Mouse (Mus musculus) testis, adult 10 weeks (tissue): ENCODE measurements around the gene Ppm1n. TPM values are rescaled to one million over a fixed set of nuclear protein-coding genes. Genes with fewer than 3 reads are reported as not detected.

ENCODE experiments used
- polyA plus RNA-seq: library from polyadenylated mRNA; stranded (reverse); fragments of 350-450 nt; fragmentation: Illumina TruSeq; extraction: RNeasy Lipid Tissue Mini Kit (QIAGEN cat#74804); gene quantifications from one replicate; pipeline ENCODE4 v1.2.3, GENCODE M21; 2014; ENCODE audit warnings: low read depth, low replicate concordance

Ppm1n gene
- not detected for polyA plus RNA-seq

DNA sequence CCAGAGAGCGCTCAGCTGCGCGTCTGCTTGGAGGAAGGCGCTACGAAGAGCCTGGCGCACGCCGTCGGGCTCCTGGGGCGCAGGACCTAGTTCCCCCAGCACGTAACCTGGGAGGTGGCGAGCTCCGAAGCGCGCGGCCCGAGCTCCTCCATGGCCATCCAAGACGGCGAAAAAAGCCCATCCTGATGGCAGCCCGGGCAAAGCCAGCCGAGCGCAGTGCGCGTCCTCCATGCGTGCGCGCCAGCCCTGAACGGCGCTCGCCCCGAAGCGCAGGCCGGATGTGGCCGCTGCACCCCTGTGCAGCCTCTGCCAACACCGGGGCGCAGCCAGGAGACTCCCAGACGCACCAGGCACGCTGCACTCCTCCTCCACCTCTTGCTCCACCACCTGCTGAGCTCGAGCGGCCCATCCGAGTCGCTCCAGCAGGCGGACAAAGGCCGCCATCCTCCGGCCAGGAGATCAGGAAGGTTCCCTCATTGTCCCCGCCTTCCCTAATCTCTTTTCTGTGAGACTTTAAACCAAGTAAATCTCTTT lies at the start of gene Ppm1n:
Ppm1n (minus strand) TSS at position 484 of the 534 bp plus-strand sequence.

DNA sequence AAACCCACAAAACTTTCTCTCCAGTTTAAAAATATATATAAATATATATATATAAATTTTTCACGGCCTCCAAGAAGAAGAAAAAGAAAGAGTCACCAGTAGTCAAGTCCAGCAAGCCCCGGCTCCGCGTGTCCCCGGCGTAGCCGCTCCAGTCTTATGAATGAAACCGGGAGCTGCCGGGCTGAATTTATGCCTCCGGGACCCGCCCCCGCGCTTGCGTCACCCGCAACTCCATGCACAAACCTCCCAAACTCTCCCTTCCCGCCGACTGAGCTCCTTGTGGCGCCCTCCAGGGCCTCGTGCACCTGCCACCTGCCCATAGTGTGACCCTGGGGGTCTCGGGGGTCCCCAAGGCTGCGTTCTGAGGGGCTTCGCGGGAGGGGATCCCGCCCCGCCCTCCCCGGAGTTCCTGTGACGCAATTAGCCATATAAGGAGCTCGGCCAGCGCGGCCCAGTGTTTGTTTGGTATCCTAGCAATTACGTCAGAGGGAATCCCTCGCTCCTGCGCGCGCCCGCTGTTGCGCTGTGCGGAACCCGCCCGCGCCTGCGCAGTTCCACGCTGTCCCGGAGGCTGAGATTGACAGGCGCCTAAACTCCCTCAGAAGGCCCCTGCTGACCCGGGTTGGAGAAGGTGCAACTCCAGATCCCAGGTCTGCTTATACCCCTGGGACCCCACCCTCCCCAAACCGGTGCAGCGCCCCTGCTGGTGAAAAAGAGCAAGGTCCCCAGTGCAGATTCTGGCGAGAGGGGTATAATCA lies 30.2 kb upstream of the Ppm1n start, which contains the start of gene Fosb:
Fosb (minus strand) TSS at position 168 of the 758 bp plus-strand sequence.

DNA sequence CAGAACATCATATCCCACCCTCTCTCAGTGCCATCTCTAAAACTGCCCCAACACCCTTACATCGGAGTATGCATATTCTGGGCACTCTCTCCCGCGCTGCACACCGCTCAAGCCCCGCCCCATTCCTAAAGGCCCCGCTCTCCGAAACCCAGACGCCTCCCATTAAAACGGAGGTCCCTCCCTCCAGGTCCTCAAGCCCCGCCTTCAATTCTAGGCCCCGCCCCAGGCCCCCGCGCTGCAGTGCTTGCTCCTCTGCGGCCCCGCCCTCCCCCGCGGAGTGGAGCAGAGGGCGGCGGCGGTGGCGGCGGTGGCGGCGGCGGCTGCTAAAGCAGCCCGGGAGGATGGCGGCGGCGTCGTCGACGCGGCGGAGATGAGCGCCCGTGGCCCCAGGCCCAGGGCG lies 2.5 kb upstream of the Ppm1n start, which contains the start of gene Rtn2:
Rtn2 (plus strand) TSS at position 240 of the 400 bp plus-strand sequence.

DNA sequence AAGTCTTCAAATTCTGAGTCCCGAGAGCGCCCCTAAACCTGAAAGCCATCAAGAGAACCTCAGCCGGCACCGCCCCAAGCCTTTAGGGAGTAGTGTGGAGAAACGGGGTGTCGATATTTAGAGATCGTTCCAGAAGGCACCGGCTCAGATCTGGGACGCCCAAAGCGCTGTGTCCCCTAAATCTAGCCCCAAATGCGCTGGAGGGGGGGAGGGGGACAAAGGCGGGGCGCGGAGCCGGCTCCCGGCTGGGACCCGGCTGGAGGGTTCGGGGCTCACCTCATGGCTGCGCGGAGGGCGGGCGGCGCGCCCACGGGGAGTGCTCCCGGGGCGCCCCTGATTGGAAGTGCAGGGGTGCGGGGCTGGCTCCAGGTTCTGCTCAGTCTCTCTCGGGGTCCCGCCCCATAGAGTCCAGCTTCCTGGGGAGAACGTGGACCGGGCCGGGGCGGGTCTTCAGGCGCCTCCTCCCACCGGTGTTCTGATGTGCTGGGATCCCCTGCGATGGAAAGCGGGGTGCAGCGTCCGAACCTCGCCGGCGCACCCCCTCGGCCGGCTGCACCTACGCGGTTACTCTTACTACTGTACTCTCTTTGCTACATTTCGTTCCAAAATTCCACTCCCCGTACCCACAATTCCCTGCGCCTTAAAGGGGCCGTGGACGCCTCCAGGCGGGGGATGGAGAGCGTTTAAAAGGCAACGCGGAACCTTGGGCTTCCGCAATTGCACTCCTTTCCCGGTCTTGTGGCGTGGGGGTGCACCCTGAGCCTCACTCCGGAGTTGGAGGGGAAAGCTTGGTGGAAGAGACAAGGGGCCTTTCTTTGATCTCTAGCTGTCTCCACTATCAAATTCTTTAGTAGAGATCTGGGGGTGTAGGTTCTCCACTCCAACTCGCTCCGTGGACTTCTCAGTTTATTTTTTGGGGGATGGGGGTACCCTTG lies 8.4 kb downstream of the Ppm1n start, which contains the start of gene Vasp:
Vasp (minus strand) TSS at position 580 of the 935 bp plus-strand sequence.

DNA sequence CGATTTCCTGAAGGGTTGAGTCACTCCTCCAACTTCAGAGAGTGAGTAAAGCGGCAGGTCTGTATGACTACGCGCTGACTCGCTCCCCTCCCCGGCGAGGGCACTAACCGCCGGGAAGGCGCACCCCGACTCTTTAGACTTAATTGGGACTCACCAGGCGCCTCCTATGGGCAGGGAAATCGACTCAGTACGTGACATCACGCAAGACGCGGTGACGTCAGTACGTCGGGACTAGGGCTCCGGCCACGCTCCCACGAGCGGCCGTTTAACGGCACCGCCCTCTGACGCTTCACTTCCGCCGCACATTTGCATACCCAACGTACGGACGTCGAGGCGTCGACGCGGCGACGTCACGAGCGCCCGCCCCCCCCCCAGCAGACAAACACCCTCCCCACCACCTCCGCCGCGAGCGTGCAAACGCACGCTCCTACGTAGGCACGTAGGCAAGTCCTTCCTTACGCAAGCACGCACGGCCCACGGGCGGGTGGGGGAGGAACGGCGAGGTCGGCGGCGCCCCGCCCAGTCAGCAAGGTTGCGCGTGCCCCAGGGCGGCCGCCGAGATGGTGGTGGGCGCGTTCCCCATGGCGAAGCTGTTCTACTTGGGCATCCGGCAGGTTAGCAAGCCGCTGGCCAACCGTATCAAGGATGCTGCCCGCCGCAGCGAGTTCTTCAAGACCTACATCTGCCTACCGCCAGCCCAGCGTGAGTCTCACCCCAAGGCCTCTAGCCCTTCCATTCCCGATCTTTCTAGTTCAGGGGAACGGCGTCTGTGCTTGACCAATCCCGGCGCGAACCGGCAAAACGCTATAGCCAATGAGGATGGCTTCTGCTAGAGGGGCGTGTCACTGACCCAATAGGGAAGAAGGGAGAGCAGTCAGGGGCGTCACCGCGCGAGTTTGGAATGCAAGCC lies 51.7 kb downstream of the Ppm1n start, which contains the start of gene Opa3:
Opa3 (plus strand) TSS at position 452 of the 910 bp plus-strand sequence.

Other genes starting within 250 kb of the Ppm1n start
- 9.7 TPM for gene Rsph6a, start 225.4 kb downstream of the Ppm1n start, polyA plus RNA-seq
- 2.8 TPM for gene Dmwd, start 203.8 kb downstream of the Ppm1n start, polyA plus RNA-seq
- gene Dmpk, start 196.2 kb downstream of the Ppm1n start, polyA plus RNA-seq, result 2.4 TPM
- gene Six5, start 185.5 kb downstream of the Ppm1n start, polyA plus RNA-seq, result 0.25 TPM
- gene Gm4969, start 161.7 kb downstream of the Ppm1n start, polyA plus RNA-seq, result 5.8 TPM
- 0.88 TPM for gene Fbxo46, start 160.2 kb downstream of the Ppm1n start, polyA plus RNA-seq
- 3.1 TPM for gene Qpctl, start 130.8 kb downstream of the Ppm1n start, polyA plus RNA-seq
- gene Snrpd2, start 130.3 kb downstream of the Ppm1n start, polyA plus RNA-seq, result 5.1 TPM
- gene Gipr, start 113.9 kb downstream of the Ppm1n start, polyA plus RNA-seq, result 3.4 TPM
- 0.31 TPM for gene Eml2, start 103.6 kb downstream of the Ppm1n start, polyA plus RNA-seq
- gene Gpr4, start 67.5 kb downstream of the Ppm1n start, polyA plus RNA-seq, result 2.3 TPM
- gene Opa3, start 51.7 kb downstream of the Ppm1n start, polyA plus RNA-seq, result 3.4 TPM
- 50.9 TPM for gene Vasp, start 8.2 kb downstream of the Ppm1n start, polyA plus RNA-seq
- gene Rtn2, start 2.6 kb upstream of the Ppm1n start, polyA plus RNA-seq, result 0.62 TPM
- gene Fosb, start 30.0 kb upstream of the Ppm1n start, polyA plus RNA-seq, result 0.28 TPM
- 0.92 TPM for gene Ercc1, start 64.7 kb upstream of the Ppm1n start, polyA plus RNA-seq
- gene Cd3eap, start 79.4 kb upstream of the Ppm1n start, polyA plus RNA-seq, result 0.87 TPM
- gene Ppp1r13l, start 79.7 kb upstream of the Ppm1n start, polyA plus RNA-seq, result 1.0 TPM
- 0.67 TPM for gene Ercc2, start 101.9 kb upstream of the Ppm1n start, polyA plus RNA-seq
- gene Klc3, start 124.0 kb upstream of the Ppm1n start, polyA plus RNA-seq, result not detected
- not detected for gene Ckm, start 124.7 kb upstream of the Ppm1n start, polyA plus RNA-seq
- 1.4 TPM for gene Mark4, start 178.8 kb upstream of the Ppm1n start, polyA plus RNA-seq
- gene Exoc3l2, start 183.3 kb upstream of the Ppm1n start, polyA plus RNA-seq, result 2.0 TPM
- 2.0 TPM for gene Bloc1s3, start 228.3 kb upstream of the Ppm1n start, polyA plus RNA-seq
- not detected for gene Trappc6a, start 228.3 kb upstream of the Ppm1n start, polyA plus RNA-seq
- gene Nkpd1, start 237.8 kb upstream of the Ppm1n start, polyA plus RNA-seq, result not detected